ENCODE assay signal across 8 mouse cellular contexts in the genomic region with DNA sequence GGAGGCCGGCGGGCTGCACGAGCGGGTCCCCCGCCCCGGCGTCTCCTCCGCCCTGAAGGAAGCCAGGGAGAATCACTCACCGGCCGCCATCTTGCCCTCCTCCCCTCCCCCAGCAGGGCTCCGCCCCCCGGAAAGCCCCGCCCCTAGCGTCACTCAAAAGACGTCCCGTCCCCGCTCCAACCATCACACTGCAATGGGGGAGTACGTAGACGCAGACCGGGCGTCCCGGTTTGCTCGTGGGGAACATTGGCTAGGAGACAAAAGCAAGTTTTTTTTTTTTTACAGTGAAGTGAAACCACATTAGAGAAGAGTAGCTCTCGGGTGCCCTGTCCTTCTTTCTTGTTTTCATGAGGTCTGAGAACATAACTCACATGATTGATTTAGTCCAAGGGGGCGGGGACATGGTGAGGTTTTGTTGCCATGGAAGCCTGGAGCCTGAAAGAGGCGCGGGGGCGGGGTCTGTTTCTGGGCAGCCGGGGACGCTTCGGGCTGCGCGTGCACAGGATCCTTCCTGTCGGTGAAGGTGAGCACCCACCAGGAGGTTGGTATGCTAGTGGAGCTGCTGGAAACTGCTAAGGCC. TPM values are rescaled to one million over a fixed set of nuclear protein-coding genes. Genes with fewer than 3 reads are reported as not detected.
DNase-seq lines count a peak whose midpoint lies in the region; ATAC-seq lines count a peak whose summit lies in the region.

TSS of gene Rab28 (minus strand) at position 107 of the 580 bp plus-strand sequence.

- peak; percentile 95 to 100 for DNase-seq in adrenal gland, adult (ENCODE audit: inconsistent age in 2 of 2, low spot score in 1 of 2)
- DNase-seq in embryo, embryonic 10.5 days (ENCODE audit: low spot score) = peak; percentile 99
- peak; percentile 94 for DNase-seq in gastrocnemius, postnatal 14 days
- DNase-seq in left cerebral cortex, postnatal 10 days (ENCODE audit: extremely low spot score in 1 of 2, low spot score in 2 of 2) = peak; percentile 94 to 97
- DNase-seq in right cerebral cortex, postnatal 25 days = peak; percentile 92
- DNase-seq in urinary bladder, postnatal 4 days (ENCODE audit: low spot score in 2 of 2) = peak; percentile 89 to 94

- peak; percentile 95 for ATAC-seq in inflammation-experienced regulatory T-cells, adult 6 months
- peak; percentile 98 for ATAC-seq in megakaryocyte-erythroid progenitor cell, adult 5-6 weeks (replicated peaks; ENCODE audit: low FRiP score, low TSS enrichment, poor library complexity, severe bottlenecking)

- intact Hi-C loops in gastrocnemius, postnatal 14 days (cut with DNase I; ENCODE audit: low total_unique reads) = no loop called here
- intact Hi-C loops in left cerebral cortex, postnatal 10 days (cut with DNase I) = loop anchor here (5.0 kb wide), 1 partner anchor 54 kb away; the partner anchor contains the start of gene Nkx3-2

RNA-seq across cellular contexts. Expression of gene Rab28, which starts in this region (rescaled TPM):
- total RNA-seq in gastrocnemius, postnatal 14 days (2021) = 10 to 100 TPM; 54.4 to 57.5 TPM
- 10 to 100 TPM; 19.1 to 31.4 (median 20.1) TPM for polyA plus RNA-seq in inflammation-experienced regulatory T-cells, adult 6 months (2017; shearing (Covaris generic))
- 10 to 100 TPM; 47.3 to 49.3 TPM for total RNA-seq in left cerebral cortex, postnatal 10 days (2021)
- 19.2 and 22.5 TPM in 2 replicates for total RNA-seq in megakaryocyte-erythroid progenitor cell, adult 5-6 weeks (2014; fragmentation: Nextera tagmentation)
- total RNA-seq in megakaryocyte-erythroid progenitor cell, adult 5-6 weeks (2017) = 20.0 and 22.3 TPM in 2 replicates

Comparison
In these comparisons a context has a peak if more than half of its experiments do, and no peak if none do; other contexts are left out.
1. Peak in every context shown above with its lines: DNase-seq and ATAC-seq.